Mouse (Mus musculus): ENCODE measurements around the gene Gm20683. TPM values are rescaled to one million over a fixed set of nuclear protein-coding genes. Genes with fewer than 3 reads are reported as not detected.

Gene Gm20683
- total RNA-seq, 1 experiment from 2014 or later: 9.9 TPM

Other genes with a start within 250 kb of the Gm20683 start
- not detected for gene Gng13, start 124.6 kb downstream of the Gm20683 start, total RNA-seq (2023)
- gene Chtf18, start 114.3 kb downstream of the Gm20683 start, total RNA-seq (2023): 10.9 TPM
- 4.2 TPM for gene Rpusd1, start 114.1 kb downstream of the Gm20683 start, total RNA-seq (2023)
- gene Mslnl, start 105.7 kb downstream of the Gm20683 start, total RNA-seq (2023): not detected
- gene Msln, start 87.4 kb downstream of the Gm20683 start, total RNA-seq (2023): not detected
- gene Narfl, start 68.0 kb downstream of the Gm20683 start, total RNA-seq (2023): 26.5 TPM
- gene Haghl, start 56.1 kb downstream of the Gm20683 start, total RNA-seq (2023): 21.2 TPM
- gene Ccdc78, start 55.2 kb downstream of the Gm20683 start, total RNA-seq (2023): not detected
- 44.7 TPM for gene Fam173a, start 48.9 kb downstream of the Gm20683 start, total RNA-seq (2023)
- gene AC134908.4, start 46.1 kb downstream of the Gm20683 start, total RNA-seq (2023): not detected
- 22.7 TPM for gene Metrn, start 44.6 kb downstream of the Gm20683 start, total RNA-seq (2023)
- gene Fbxl16, start 32.7 kb downstream of the Gm20683 start, total RNA-seq (2023): not detected
- gene Wdr24, start 18.1 kb downstream of the Gm20683 start, total RNA-seq (2023): 22.7 TPM
- 32.0 TPM for gene Jmjd8, start 12.9 kb downstream of the Gm20683 start, total RNA-seq (2023)
- 61.9 TPM for gene Stub1, start 8.4 kb downstream of the Gm20683 start, total RNA-seq (2023)
- gene Rhbdl1, start 4.5 kb downstream of the Gm20683 start, total RNA-seq (2023): 7.2 TPM
- 72.3 TPM for gene Rhot2, start 3.1 kb upstream of the Gm20683 start, total RNA-seq (2023)
- 28.9 TPM for gene Wdr90, start 19.7 kb upstream of the Gm20683 start, total RNA-seq (2023)
- 8.2 TPM for gene Mcrip2, start 27.0 kb upstream of the Gm20683 start, total RNA-seq (2023)
- gene Mettl26, start 33.3 kb upstream of the Gm20683 start, total RNA-seq (2023): 29.2 TPM
- 5.9 TPM for gene Wfikkn1, start 39.1 kb upstream of the Gm20683 start, total RNA-seq (2023)
- 23.6 TPM for gene Rab40c, start 78.0 kb upstream of the Gm20683 start, total RNA-seq (2023)
- 55.6 TPM for gene Pigq, start 103.2 kb upstream of the Gm20683 start, total RNA-seq (2023)
- not detected for gene Nhlrc4, start 103.2 kb upstream of the Gm20683 start, total RNA-seq (2023)
- gene A930017K11Rik, start 110.8 kb upstream of the Gm20683 start, total RNA-seq (2023): not detected
- 39.1 TPM for gene Capn15, start 144.0 kb upstream of the Gm20683 start, total RNA-seq (2023)
- gene Rab11fip3, start 227.8 kb upstream of the Gm20683 start, total RNA-seq (2023): 13.4 TPM
- gene Decr2, start 248.6 kb upstream of the Gm20683 start, total RNA-seq (2023): 3.7 TPM